9 mouse cellular contexts compared by ENCODE assay signal in the genomic region with DNA sequence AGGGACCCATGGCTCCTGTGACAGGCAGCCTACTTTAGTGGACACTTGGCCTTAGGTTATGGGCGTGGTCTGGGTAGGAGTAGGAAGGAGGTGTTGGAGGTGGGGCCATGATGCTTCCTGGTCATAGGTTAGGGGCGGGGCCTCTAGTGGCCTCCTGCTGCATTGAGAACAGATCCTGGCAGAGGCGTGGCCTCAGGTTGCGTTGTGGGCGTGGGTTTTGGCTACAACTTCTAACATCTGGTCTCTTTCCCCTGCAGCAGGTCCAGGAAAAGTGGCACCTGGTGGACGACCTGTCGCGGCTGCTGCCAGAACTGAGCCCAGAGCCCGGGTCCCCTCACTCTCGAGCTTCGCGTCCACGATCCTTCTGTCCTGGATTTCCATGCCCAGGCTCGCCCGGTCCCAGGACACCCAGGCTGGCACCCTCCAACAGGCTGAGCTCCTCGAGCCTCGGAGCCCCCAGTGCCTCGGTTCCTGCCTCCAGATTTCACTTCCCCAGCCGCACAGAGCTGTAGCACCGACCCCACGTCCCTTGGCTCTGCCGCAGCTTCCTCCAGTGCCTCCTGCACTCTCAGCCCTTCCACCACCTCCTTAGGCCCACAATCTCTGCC. TPM values are rescaled to one million over a fixed set of nuclear protein-coding genes. Genes with fewer than 3 reads are reported as not detected.
DNase-seq lines count a peak whose midpoint lies in the region; ATAC-seq and TF ChIP-seq lines count a peak whose summit lies in the region.
"Had no signal": no experiment of that assay in that cellular context is flagged by ENCODE, and none has a peak within 500 bp of the region (broad histone marks: within the 10 kb centered on the region; RNA-seq: fewer than 3 reads in every experiment).

No protein-coding gene starts in this region.

- intact Hi-C loops in left cerebral cortex, postnatal 14 days (cut with DNase I): no loop called here

- H3K27ac ChIP-seq in forebrain, embryonic 10.5 days: 0 out of 2 replicates have a peak overlapping the region, but pooled peaks have one; percentile 36
- H3K27ac ChIP-seq in forebrain, postnatal 0 days (ENCODE audit: low read depth, low read length): no peak overlapping the region
- H3K27ac ChIP-seq in hindbrain, embryonic 14.5 days: no peak overlapping the region
- peak overlapping the region; percentile 86 for H3K27ac ChIP-seq in liver, embryonic 12.5 days
- no peak overlapping the region for H3K27ac ChIP-seq in neural tube, embryonic 13.5 days (replicated peaks)

- H3K4me1 ChIP-seq in forebrain, embryonic 10.5 days: peaks cover 36% of the 10 kb centered on the region
- no peaks in the 10 kb centered on the region for H3K4me1 ChIP-seq in forebrain, postnatal 0 days (ENCODE audit: insufficient read depth)
- H3K4me1 ChIP-seq in hindbrain, embryonic 14.5 days (replicated peaks; ENCODE audit: control insufficient read depth, insufficient read depth, low read length): no peaks in the 10 kb centered on the region
- H3K4me1 ChIP-seq in liver, embryonic 12.5 days: peaks cover 73% of the 10 kb centered on the region
- peaks cover 11% of the 10 kb centered on the region for H3K4me1 ChIP-seq in neural tube, embryonic 13.5 days (replicated peaks)

- 5% methylated on average over 22 of the region's 22 CpGs for WGBS in forebrain, embryonic 10.5 days
- WGBS in forebrain, postnatal 0 days: 10% methylated on average over 22 of the region's 22 CpGs
- WGBS in hindbrain, embryonic 14.5 days: 12% methylated on average over 22 of the region's 22 CpGs
- WGBS in liver, embryonic 12.5 days (ENCODE audit: insufficient replicate concordance): 7% methylated on average over 22 of the region's 22 CpGs
- 10% methylated on average over 22 of the region's 22 CpGs for WGBS in neural tube, embryonic 13.5 days

- TF ChIP-seq CTCF in forebrain, postnatal 0 days (IDR thresholded peaks at IDR 0.05; ENCODE audit: low read depth): no peak

- no peak for ATAC-seq in forebrain, postnatal 0 days
- no peak for ATAC-seq in hindbrain, embryonic 14.5 days (ENCODE audit: low FRiP score)
- peak; percentile 81 for ATAC-seq in liver, embryonic 12.5 days
- no peak for ATAC-seq in neural tube, embryonic 13.5 days (ENCODE audit: low read depth)
- no peak for ATAC-seq in activated CD4-positive, CD25-positive, alpha-beta regulatory T cell, adult 4 months
- ATAC-seq: Patski had no signal

- H3K9ac ChIP-seq in forebrain, postnatal 0 days: no peak overlapping the region
- no peak overlapping the region for H3K9ac ChIP-seq in hindbrain, embryonic 14.5 days
- peak overlapping the region; percentile 72 for H3K9ac ChIP-seq in liver, embryonic 12.5 days
- 0 out of 2 replicates have a peak overlapping the region, but pooled peaks have one; percentile 22 for H3K9ac ChIP-seq in neural tube, embryonic 13.5 days

- no peaks in the 10 kb centered on the region for H3K36me3 ChIP-seq in forebrain, embryonic 10.5 days (replicated peaks)
- no peaks in the 10 kb centered on the region for H3K36me3 ChIP-seq in forebrain, postnatal 0 days (ENCODE audit: insufficient read depth)
- H3K36me3 ChIP-seq in hindbrain, embryonic 14.5 days (replicated peaks; ENCODE audit: control insufficient read depth, insufficient read depth): no peaks in the 10 kb centered on the region
- H3K36me3 ChIP-seq in liver, embryonic 12.5 days: peaks cover 36% of the 10 kb centered on the region
- no peaks in the 10 kb centered on the region for H3K36me3 ChIP-seq in neural tube, embryonic 13.5 days

- H3K4me3 ChIP-seq in forebrain, embryonic 10.5 days: peak overlapping the region; percentile 30
- no peak overlapping the region for H3K4me3 ChIP-seq in forebrain, postnatal 0 days (ENCODE audit: low read depth, low read length)
- no peak overlapping the region for H3K4me3 ChIP-seq in hindbrain, embryonic 14.5 days (replicated peaks; ENCODE audit: low read length)
- peak overlapping the region; percentile 43 for H3K4me3 ChIP-seq in liver, embryonic 12.5 days
- no peak overlapping the region for H3K4me3 ChIP-seq in neural tube, embryonic 13.5 days

- H3K27me3 ChIP-seq in forebrain, embryonic 10.5 days (ENCODE audit: poor library complexity, severe bottlenecking): peaks cover 43% of the 10 kb centered on the region
- H3K27me3 ChIP-seq in forebrain, postnatal 0 days (ENCODE audit: insufficient read depth, low read length): no peaks in the 10 kb centered on the region
- H3K27me3 ChIP-seq in hindbrain, embryonic 14.5 days (ENCODE audit: control insufficient read depth, insufficient read depth, low read length): peaks cover 9% of the 10 kb centered on the region
- no peaks in the 10 kb centered on the region for H3K27me3 ChIP-seq in liver, embryonic 12.5 days (replicated peaks)
- peaks cover 26% of the 10 kb centered on the region for H3K27me3 ChIP-seq in neural tube, embryonic 13.5 days
- H3K27me3 ChIP-seq: Patski had no signal

- no peak overlapping the region for H3K4me2 ChIP-seq in forebrain, postnatal 0 days (ENCODE audit: low read depth)
- peak overlapping the region; percentile 19 for H3K4me2 ChIP-seq in hindbrain, embryonic 14.5 days (replicated peaks)
- H3K4me2 ChIP-seq in liver, embryonic 12.5 days: peak overlapping the region; percentile 78
- H3K4me2 ChIP-seq in neural tube, embryonic 13.5 days: peak overlapping the region; percentile 20; the same call in 1 of the 2 replicates

- H3K9me3 ChIP-seq in forebrain, embryonic 10.5 days: no peaks in the 10 kb centered on the region
- H3K9me3 ChIP-seq in forebrain, postnatal 0 days (ENCODE audit: low read length): no peaks in the 10 kb centered on the region
- no peaks in the 10 kb centered on the region for H3K9me3 ChIP-seq in hindbrain, embryonic 14.5 days (ENCODE audit: control insufficient read depth, low read length)
- no peaks in the 10 kb centered on the region for H3K9me3 ChIP-seq in liver, embryonic 12.5 days (replicated peaks)
- no peaks in the 10 kb centered on the region for H3K9me3 ChIP-seq in neural tube, embryonic 13.5 days

- no peak for DNase-seq in forebrain, embryonic 10.5 days (ENCODE audit: extremely low spot score, low spot score)
- no peak for DNase-seq in forebrain, postnatal 0 days
- DNase-seq in WW6 (ENCODE audit: low read depth, low spot score): peak; percentile 89
- DNase-seq in hindbrain, embryonic 14.5 days (ENCODE audit: low spot score): no peak
- no peak for DNase-seq in left cerebral cortex, postnatal 14 days (ENCODE audit: low spot score in 2 of 2)

RNA-seq across cellular contexts. Expression of a gene that starts 5.1 kb away (rescaled TPM):
- polyA plus RNA-seq in forebrain, embryonic 10.5 days (2016; fragmentation: Nextera tagmentation; extraction: Ambion mirVana): 1.8 and 3.2 TPM in 2 replicates
- total RNA-seq in forebrain, postnatal 0 days (2014; rRNA removed): not detected in 2 replicates
- polyA plus RNA-seq in forebrain, postnatal 0 days (2015; fragmentation: Nextera tagmentation; extraction: Ambion mirVana): not detected in 2 replicates
- 0.24 TPM in 1 of 2 replicates, not detected in the other for polyA plus RNA-seq in hindbrain, embryonic 14.5 days (2014; fragmentation: Nextera tagmentation; extraction: Ambion mirVana)
- 97.6 and 97.7 TPM in 2 replicates for polyA plus RNA-seq in liver, embryonic 12.5 days (2016; fragmentation: Nextera tagmentation; extraction: Ambion mirVana)
- 0.18 TPM in 1 of 2 replicates, not detected in the other for polyA plus RNA-seq in neural tube, embryonic 13.5 days (2015; fragmentation: Nextera tagmentation; extraction: Ambion mirVana)
- 1 to 10 TPM; 1.3 to 1.9 TPM for polyA plus RNA-seq in activated CD4-positive, CD25-positive, alpha-beta regulatory T cell, adult 4 months (2017; shearing (Covaris generic))
- total RNA-seq in left cerebral cortex, postnatal 14 days (2021): not detected
- polyA plus RNA-seq: Patski had no signal

RNA-seq across cellular contexts. Expression of a gene that starts 10.4 kb away (rescaled TPM):
- 11.0 and 12.2 TPM in 2 replicates for polyA plus RNA-seq in forebrain, embryonic 10.5 days (2016; fragmentation: Nextera tagmentation; extraction: Ambion mirVana)
- total RNA-seq in forebrain, postnatal 0 days (2014; rRNA removed): 2.9 and 4.1 TPM in 2 replicates
- 2.3 and 3.2 TPM in 2 replicates for polyA plus RNA-seq in forebrain, postnatal 0 days (2015; fragmentation: Nextera tagmentation; extraction: Ambion mirVana)
- polyA plus RNA-seq in hindbrain, embryonic 14.5 days (2014; fragmentation: Nextera tagmentation; extraction: Ambion mirVana): 3.3 and 4.9 TPM in 2 replicates
- polyA plus RNA-seq in liver, embryonic 12.5 days (2016; fragmentation: Nextera tagmentation; extraction: Ambion mirVana): 55.5 and 58.2 TPM in 2 replicates
- 8.6 and 9.7 TPM in 2 replicates for polyA plus RNA-seq in neural tube, embryonic 13.5 days (2015; fragmentation: Nextera tagmentation; extraction: Ambion mirVana)
- polyA plus RNA-seq in activated CD4-positive, CD25-positive, alpha-beta regulatory T cell, adult 4 months (2017; shearing (Covaris generic)): 100 to 1,000 TPM in 1 of 2 experiments, 10 to 100 TPM in 1; 88.2 to 107 TPM
- total RNA-seq in left cerebral cortex, postnatal 14 days (2021): 1 to 10 TPM; 4.0 to 5.4 TPM

RNA-seq across cellular contexts. Expression of a gene that starts 10.5 kb away (rescaled TPM):
- polyA plus RNA-seq in forebrain, embryonic 10.5 days (2016; fragmentation: Nextera tagmentation; extraction: Ambion mirVana): 1.4 and 1.5 TPM in 2 replicates
- total RNA-seq in forebrain, postnatal 0 days (2014; rRNA removed): 2.1 and 6.2 TPM in 2 replicates
- polyA plus RNA-seq in forebrain, postnatal 0 days (2015; fragmentation: Nextera tagmentation; extraction: Ambion mirVana): 0.44 and 0.59 TPM in 2 replicates
- polyA plus RNA-seq in hindbrain, embryonic 14.5 days (2014; fragmentation: Nextera tagmentation; extraction: Ambion mirVana): 0.48 and 0.68 TPM in 2 replicates
- 19.8 and 21.6 TPM in 2 replicates for polyA plus RNA-seq in liver, embryonic 12.5 days (2016; fragmentation: Nextera tagmentation; extraction: Ambion mirVana)
- 0.95 and 1.5 TPM in 2 replicates for polyA plus RNA-seq in neural tube, embryonic 13.5 days (2015; fragmentation: Nextera tagmentation; extraction: Ambion mirVana)
- polyA plus RNA-seq in activated CD4-positive, CD25-positive, alpha-beta regulatory T cell, adult 4 months (2017; shearing (Covaris generic)): 10 to 100 TPM; 26.8 to 45.3 TPM
- total RNA-seq in left cerebral cortex, postnatal 14 days (2021): 1 to 10 TPM; 1.0 to 1.4 TPM

RNA-seq across cellular contexts. Expression of a gene that starts 17.1 kb away (rescaled TPM):
- polyA plus RNA-seq in forebrain, embryonic 10.5 days (2016; fragmentation: Nextera tagmentation; extraction: Ambion mirVana): 0.17 and 0.58 TPM in 2 replicates
- 1.5 and 2.0 TPM in 2 replicates for total RNA-seq in forebrain, postnatal 0 days (2014; rRNA removed)
- polyA plus RNA-seq in forebrain, postnatal 0 days (2015; fragmentation: Nextera tagmentation; extraction: Ambion mirVana): 0.52 and 1.1 TPM in 2 replicates
- 0.89 and 1.0 TPM in 2 replicates for polyA plus RNA-seq in hindbrain, embryonic 14.5 days (2014; fragmentation: Nextera tagmentation; extraction: Ambion mirVana)
- polyA plus RNA-seq in liver, embryonic 12.5 days (2016; fragmentation: Nextera tagmentation; extraction: Ambion mirVana): 0.23 and 0.27 TPM in 2 replicates
- polyA plus RNA-seq in neural tube, embryonic 13.5 days (2015; fragmentation: Nextera tagmentation; extraction: Ambion mirVana): 0.56 and 1.6 TPM in 2 replicates
- 1 to 10 TPM; 3.8 to 5.6 TPM for polyA plus RNA-seq in activated CD4-positive, CD25-positive, alpha-beta regulatory T cell, adult 4 months (2017; shearing (Covaris generic))
- total RNA-seq in left cerebral cortex, postnatal 14 days (2021): 1 to 10 TPM; 1.9 to 2.3 TPM

RNA-seq across cellular contexts. Expression of a gene that starts 17.1 kb away (rescaled TPM):
- polyA plus RNA-seq in forebrain, embryonic 10.5 days (2016; fragmentation: Nextera tagmentation; extraction: Ambion mirVana): 36.9 and 38.0 TPM in 2 replicates
- total RNA-seq in forebrain, postnatal 0 days (2014; rRNA removed): 11.8 and 16.9 TPM in 2 replicates
- 14.4 and 15.7 TPM in 2 replicates for polyA plus RNA-seq in forebrain, postnatal 0 days (2015; fragmentation: Nextera tagmentation; extraction: Ambion mirVana)
- 17.6 and 18.9 TPM in 2 replicates for polyA plus RNA-seq in hindbrain, embryonic 14.5 days (2014; fragmentation: Nextera tagmentation; extraction: Ambion mirVana)
- 61.5 and 66.4 TPM in 2 replicates for polyA plus RNA-seq in liver, embryonic 12.5 days (2016; fragmentation: Nextera tagmentation; extraction: Ambion mirVana)
- polyA plus RNA-seq in neural tube, embryonic 13.5 days (2015; fragmentation: Nextera tagmentation; extraction: Ambion mirVana): 15.3 and 17.5 TPM in 2 replicates
- polyA plus RNA-seq in activated CD4-positive, CD25-positive, alpha-beta regulatory T cell, adult 4 months (2017; shearing (Covaris generic)): 100 to 1,000 TPM in 1 of 2 experiments, 10 to 100 TPM in 1; 76.0 to 131 TPM
- 10 to 100 TPM; 11.9 to 13.0 TPM for total RNA-seq in left cerebral cortex, postnatal 14 days (2021)

Comparison
In these comparisons a context has a peak if more than half of its experiments do, and no peak if none do; other contexts are left out.
1. H3K27ac ChIP-seq: peak in forebrain, embryonic 10.5 days (single experiment) and liver, embryonic 12.5 days (single experiment); none in forebrain, postnatal 0 days (single experiment), hindbrain, embryonic 14.5 days (single experiment) and neural tube, embryonic 13.5 days (single experiment).
2. H3K4me3 ChIP-seq: peak in forebrain, embryonic 10.5 days (single experiment) and liver, embryonic 12.5 days (single experiment); none in forebrain, postnatal 0 days (single experiment), hindbrain, embryonic 14.5 days (single experiment) and neural tube, embryonic 13.5 days (single experiment).
3. H3K9ac ChIP-seq: peak in liver, embryonic 12.5 days (single experiment) and neural tube, embryonic 13.5 days (single experiment); none in forebrain, postnatal 0 days (single experiment) and hindbrain, embryonic 14.5 days (single experiment).
4. RNA of a gene that starts 5.1 kb away (polyA plus RNA-seq): 97.6 to 97.7 TPM in liver, embryonic 12.5 days; 1.8 to 3.2 TPM in forebrain, embryonic 10.5 days, 1.3 to 1.9 TPM in activated CD4-positive, CD25-positive, alpha-beta regulatory T cell, adult 4 months, 0.24 TPM in hindbrain, embryonic 14.5 days, 0.18 TPM in neural tube, embryonic 13.5 days and not detected in forebrain, postnatal 0 days; every median in the first group is over 10 times any median in the second.